Mouse (Mus musculus) left cerebral cortex, adult 11 months (tissue): ENCODE measurements at regions not wholly inside any gene's neighbourhood (a gene's known extent, or its start where the extent isn't known, plus 50 kb on each side); places are given as distances from the start of the nearest gene placed in this dataset.

Source experiments
- DNase-seq: peaks from one replicate; pipeline ENCODE4 v3.0.0; 2022; ENCODE audit warnings: low spot score

DNA sequence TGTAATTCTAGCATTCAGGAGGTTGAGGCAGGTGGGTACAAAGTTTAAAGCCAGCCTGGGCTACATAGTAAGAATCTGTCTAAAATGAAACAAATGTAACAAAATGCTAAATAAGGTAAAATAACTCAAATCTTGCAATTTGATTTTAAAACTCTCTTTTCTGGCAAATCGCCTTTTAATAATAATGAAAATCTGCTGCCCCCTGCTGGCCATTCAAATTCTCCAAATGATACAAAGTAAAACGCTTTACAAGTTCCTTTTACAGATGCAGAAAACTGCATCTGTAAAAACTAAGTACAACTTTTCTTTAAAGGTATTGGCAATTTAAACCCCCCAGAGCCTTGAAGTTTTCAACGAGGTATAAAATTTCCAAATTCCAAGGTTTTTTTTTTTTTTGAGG lies 65.0 kb upstream of the Paip1 start:
- DNase-seq: no peak

DNA sequence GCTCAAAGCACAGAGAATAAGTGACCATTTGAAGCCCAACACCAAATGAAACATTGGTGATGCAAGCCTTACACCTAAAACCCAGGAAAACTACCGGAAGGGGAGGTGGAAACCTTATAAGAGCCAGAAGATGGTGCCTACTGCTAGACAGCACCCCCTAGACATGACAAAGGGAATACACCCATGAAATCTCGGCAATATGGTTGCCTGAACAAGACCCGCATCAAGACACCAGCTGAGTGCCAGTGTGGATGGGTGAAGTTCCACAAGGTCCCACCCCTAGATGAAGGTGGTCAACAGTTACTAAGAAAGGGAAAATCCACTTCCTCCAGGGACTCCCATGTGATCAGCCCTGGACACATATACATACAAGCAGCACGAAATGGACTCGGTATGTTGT lies 64.2 kb upstream of the Paip1 start:
- DNase-seq: no peak

DNA sequence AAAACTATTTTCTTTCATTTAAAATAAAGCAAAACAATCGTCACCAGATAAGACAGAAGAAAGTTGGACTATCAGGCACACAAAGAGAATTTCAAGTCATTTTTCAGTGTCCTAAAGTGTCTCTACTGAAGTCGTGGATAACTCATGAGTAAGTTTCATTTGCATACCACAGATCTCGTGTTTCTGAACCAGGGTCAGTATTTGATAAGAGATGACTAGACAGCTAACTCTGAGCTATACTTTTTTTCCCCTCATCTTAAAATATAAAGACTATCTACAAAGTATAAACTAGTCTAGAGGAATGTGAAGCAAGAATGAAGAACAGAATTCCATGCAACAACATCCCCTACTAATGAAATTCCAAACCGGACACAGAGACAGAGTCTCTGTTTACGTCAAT lies 60.9 kb upstream of the Paip1 start:
- no peak for DNase-seq

DNA sequence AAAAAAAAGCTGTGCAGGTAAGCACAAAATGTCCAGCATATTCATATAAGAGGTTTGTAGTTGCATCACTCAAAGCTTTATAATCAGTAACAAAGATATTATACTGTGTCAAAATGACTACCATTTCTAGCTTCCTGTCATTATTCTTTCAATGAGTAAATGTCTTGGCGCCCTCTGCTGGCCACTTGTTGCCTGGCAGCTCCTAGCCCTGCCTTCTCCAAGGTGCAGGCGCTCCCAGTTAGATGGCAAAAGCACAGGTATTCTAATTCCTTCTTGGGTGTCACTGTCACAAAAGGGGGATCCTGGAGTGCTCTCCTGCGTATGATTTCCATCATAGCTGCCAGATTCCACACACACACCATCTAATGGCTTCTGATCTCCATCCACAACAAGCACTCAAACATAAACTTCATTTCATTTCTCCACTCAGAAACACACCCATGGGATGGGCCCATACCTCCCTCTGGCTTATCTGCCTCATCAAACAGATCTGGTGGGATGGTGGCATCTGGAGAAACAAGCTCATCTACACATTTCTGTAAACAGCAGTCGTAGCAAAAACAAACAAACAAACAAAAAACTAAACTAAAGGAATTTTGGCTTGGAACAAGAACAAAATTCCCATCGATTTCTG lies 49.9 kb upstream of the Paip1 start:
- peak; percentile 36 for DNase-seq
